Mouse (Mus musculus): ENCODE measurements around the gene Rap1b.

Gene Rap1b

GRCm38 (mm10) chr10:117856001-117856720 lies 10.3 kb upstream of the Rap1b start:
- DNase-seq, result no peak

- DNase-seq, result no peak
Measured at GRCm38 (mm10) chr10:117852648-117853192, 6.9 kb upstream of the Rap1b start.

- DNase-seq, result no peak
Measured at GRCm38 (mm10) chr10:117848981-117849380, 3.1 kb upstream of the Rap1b start.

- no peak for DNase-seq
Measured at GRCm38 (mm10) chr10:117846796-117847195, 961 bp upstream of the Rap1b start.

GRCm38 (mm10) chr10:117846260-117846632 lies 411 bp upstream of the Rap1b start:
- no peak for DNase-seq

GRCm38 (mm10) chr10:117844782-117845596 lies 846 bp downstream of the Rap1b start:
- DNase-seq, result peak; percentile 40 to 52

GRCm38 (mm10) chr10:117844279-117844678 lies 1.6 kb downstream of the Rap1b start:
- DNase-seq, result no peak

GRCm38 (mm10) chr10:117843690-117844089 lies 2.1 kb downstream of the Rap1b start:
- no peak for DNase-seq

GRCm38 (mm10) chr10:117841765-117842164 lies 4.1 kb downstream of the Rap1b start:
- DNase-seq, result no peak

GRCm38 (mm10) chr10:117840431-117840995 lies 5.3 kb downstream of the Rap1b start:
- DNase-seq, result no peak

- no peak for DNase-seq
Measured at GRCm38 (mm10) chr10:117839737-117840136, 6.1 kb downstream of the Rap1b start.

GRCm38 (mm10) chr10:117838924-117839323 lies 6.9 kb downstream of the Rap1b start:
- DNase-seq, result no peak

- no peak for DNase-seq
Measured at GRCm38 (mm10) chr10:117836354-117836753, 9.5 kb downstream of the Rap1b start.

- DNase-seq, result no peak
Measured at GRCm38 (mm10) chr10:117835453-117835852, 10.4 kb downstream of the Rap1b start.

GRCm38 (mm10) chr10:117830797-117831196 lies 15.0 kb downstream of the Rap1b start:
- DNase-seq, result no peak

- DNase-seq, result no peak
Measured at GRCm38 (mm10) chr10:117829472-117830155, 16.2 kb downstream of the Rap1b start.

- no peak for DNase-seq
Measured at GRCm38 (mm10) chr10:117829022-117829421, 16.8 kb downstream of the Rap1b start.

- no peak for DNase-seq
Measured at GRCm38 (mm10) chr10:117828536-117828935, 17.3 kb downstream of the Rap1b start.

GRCm38 (mm10) chr10:117824647-117825046 lies 21.2 kb downstream of the Rap1b start:
- no peak for DNase-seq

GRCm38 (mm10) chr10:117824139-117824538 lies 21.7 kb downstream of the Rap1b start:
- DNase-seq, result no peak

GRCm38 (mm10) chr10:117823321-117823720 lies 22.5 kb downstream of the Rap1b start:
- no peak for DNase-seq

- no peak for DNase-seq
Measured at GRCm38 (mm10) chr10:117818600-117818999, 27.2 kb downstream of the Rap1b start.

GRCm38 (mm10) chr10:117816721-117817120 lies 29.1 kb downstream of the Rap1b start:
- no peak for DNase-seq
